Mouse (Mus musculus) midbrain, embryonic 11.5 days (tissue): ENCODE data around the gene Evx1. TPM values are rescaled to one million over a fixed set of nuclear protein-coding genes. Genes with fewer than 3 reads are reported as not detected.

Source experiments
- ATAC-seq: fragments of 200-750 bp; cut with Nextera tagmentation; 2 replicates; pipeline ENCODE4 v1.8.0; 2017; ENCODE audit warnings: moderate TSS enrichment, moderate library complexity; ENCODE audit not compliant: low FRiP score
- DNase-seq: peaks from one replicate; pipeline ENCODE4 v3.0.0; 2015; ENCODE audit warnings: low spot score; ENCODE audit errors: missing footprints
- H3K27ac ChIP-seq: fragments of 300-500 bp; sonication (generic); 2 replicates; pipeline ENCODE4 v1.5.1; 2014; ENCODE audit warnings: low read depth, low read length
- H3K27me3 ChIP-seq: fragments of 300-500 bp; sonication (generic); 2 replicates; pipeline ENCODE4 v1.6.1; 2014; ENCODE audit warnings: mild to moderate bottlenecking, low read length, moderate library complexity, mixed read lengths; ENCODE audit not compliant: control insufficient read depth, insufficient read depth
- H3K36me3 ChIP-seq: fragments of 300-500 bp; sonication (generic); 2 replicates; pipeline ENCODE4 v1.6.1; 2014; ENCODE audit warnings: mild to moderate bottlenecking, low read length, moderate library complexity, mixed read lengths; ENCODE audit not compliant: control insufficient read depth, insufficient read depth
- H3K4me1 ChIP-seq: fragments of 300-500 bp; sonication (generic); 2 replicates; pipeline ENCODE4 v1.6.1; 2014; ENCODE audit warnings: low read length; ENCODE audit not compliant: control insufficient read depth, insufficient read depth
- H3K4me2 ChIP-seq: fragments of 300-500 bp; sonication (generic); 2 replicates; pipeline ENCODE4 v1.6.1; 2014; ENCODE audit warnings: mild to moderate bottlenecking, moderate library complexity
- H3K4me3 ChIP-seq: fragments of 300-500 bp; sonication (generic); 2 replicates; pipeline ENCODE4 v1.5.1; 2014; ENCODE audit warnings: low read depth, low read length
- H3K9ac ChIP-seq: fragments of 300-500 bp; sonication (generic); 2 replicates; pipeline ENCODE4 v1.6.1; 2014; ENCODE audit warnings: low read length
- H3K9me3 ChIP-seq: fragments of 300-500 bp; sonication (generic); 2 replicates; pipeline ENCODE4 v1.6.1; 2016; ENCODE audit warnings: low read length; ENCODE audit not compliant: control insufficient read depth
- WGBS: fragments of 180-500 bp; shearing (Covaris S2); extraction: QIAGEN DNeasy Blood & Tissue Kit; methylation state at CpG from one replicate; pipeline ENCODE4 v1.1.7; 2014; 5-methylcytosine and 5-hydroxymethylcytosine counted together
- polyA plus RNA-seq: library from polyadenylated mRNA; unstranded; fragments of >200 nt; fragmentation: Nextera tagmentation; extraction: Ambion mirVana; gene quantifications from 2 replicates; pipeline ENCODE4 v1.2.1, GENCODE M21; 2014

Gene Evx1
- polyA plus RNA-seq, 1 experiment from 2014 or later, result 0.30 TPM

GRCm38 (mm10) chr6:52317461-52318180 lies 4.3 kb downstream of the Evx1 start:
- 3% methylated on average over 14 of the region's 14 CpGs for WGBS
- ATAC-seq, result no peak
- Histone ChIP-seq H3K9ac (no peak overlapping the region), H3K4me3 (no peak overlapping the region), H3K4me2 (no peak overlapping the region), H3K9me3 (no peaks in the 10 kb centered on the region), H3K27ac (no peak overlapping the region), H3K36me3 (no peaks in the 10 kb centered on the region), H3K4me1 (peaks cover 6% of the 10 kb centered on the region), H3K27me3 (peaks cover 99% of the 10 kb centered on the region)
- DNase-seq, result peak; percentile 95

DNA sequence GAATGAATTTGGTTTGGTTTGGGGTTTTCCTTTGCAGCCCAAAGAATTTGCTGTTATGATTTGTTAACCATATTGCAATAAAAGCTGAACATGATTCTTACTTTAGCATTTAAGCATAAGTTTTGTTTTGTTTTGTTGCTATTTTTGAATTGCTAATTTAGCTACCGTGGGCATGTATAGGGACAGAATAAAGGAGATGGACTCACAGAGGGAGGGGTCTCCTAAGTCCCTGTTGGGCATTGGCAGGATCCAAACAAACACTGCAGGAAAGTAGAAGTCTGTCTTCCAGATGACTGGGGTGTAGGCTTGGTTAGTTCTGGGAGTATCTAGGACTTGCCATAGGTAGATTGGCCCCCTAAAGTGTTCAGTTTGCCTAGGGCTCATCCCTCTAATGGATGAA lies 5.0 kb downstream of the Evx1 start:
- 7% methylated on average over 1 of the region's 1 CpGs for WGBS
- Histone ChIP-seq H3K9ac (no peak overlapping the region), H3K4me2 (no peak overlapping the region), H3K4me3 (no peak overlapping the region), H3K27ac (no peak overlapping the region), H3K9me3 (no peaks in the 10 kb centered on the region), H3K4me1 (peaks cover 6% of the 10 kb centered on the region), H3K27me3 (peaks cover 99% of the 10 kb centered on the region), H3K36me3 (no peaks in the 10 kb centered on the region)
- ATAC-seq (no peak), DNase-seq (peak; percentile 93)

GRCm38 (mm10) chr6:52319956-52320690 lies 6.8 kb downstream of the Evx1 start:
- Histone ChIP-seq H3K9ac (no peak overlapping the region), H3K27me3 (peaks cover 96% of the 10 kb centered on the region), H3K9me3 (no peaks in the 10 kb centered on the region), H3K4me3 (no peak overlapping the region), H3K4me2 (no peak overlapping the region), H3K4me1 (peaks cover 6% of the 10 kb centered on the region), H3K36me3 (no peaks in the 10 kb centered on the region), H3K27ac (no peak overlapping the region)
- WGBS, result 1% methylated on average over 17 of the region's 17 CpGs
- DNase-seq (peak; percentile 95), ATAC-seq (no peak)

- Histone ChIP-seq H3K4me1 (peaks cover 6% of the 10 kb centered on the region), H3K36me3 (no peaks in the 10 kb centered on the region), H3K27me3 (peaks cover 87% of the 10 kb centered on the region), H3K9me3 (no peaks in the 10 kb centered on the region), H3K9ac (no peak overlapping the region), H3K4me2 (no peak overlapping the region), H3K4me3 (no peak overlapping the region), H3K27ac (no peak overlapping the region)
- WGBS, result 3% methylated on average over 12 of the region's 12 CpGs
- ATAC-seq, result no peak
- peak; percentile 95 for DNase-seq
These were observed 7.9 kb downstream of the Evx1 start for GRCm38 (mm10) chr6:52320966-52321825.

- no peaks in the 10 kb centered on the region for H3K36me3 ChIP-seq
- H3K4me1 ChIP-seq, result 0 out of 2 replicates have a peak, but pooled peaks cover 1% of the 10 kb centered on the region
- H3K27me3 ChIP-seq, result peaks cover 83% of the 10 kb centered on the region
- DNase-seq (peak; percentile 93), ATAC-seq (no peak)
- no peak overlapping the region for H3K9ac ChIP-seq
- no peak overlapping the region for H3K4me2 ChIP-seq
- H3K4me3 ChIP-seq, result no peak overlapping the region
- no peaks in the 10 kb centered on the region for H3K9me3 ChIP-seq
- no peak overlapping the region for H3K27ac ChIP-seq
- 2% methylated on average over 21 of the region's 21 CpGs for WGBS
These were observed 8.6 kb downstream of the Evx1 start for GRCm38 (mm10) chr6:52321826-52322315.

DNA sequence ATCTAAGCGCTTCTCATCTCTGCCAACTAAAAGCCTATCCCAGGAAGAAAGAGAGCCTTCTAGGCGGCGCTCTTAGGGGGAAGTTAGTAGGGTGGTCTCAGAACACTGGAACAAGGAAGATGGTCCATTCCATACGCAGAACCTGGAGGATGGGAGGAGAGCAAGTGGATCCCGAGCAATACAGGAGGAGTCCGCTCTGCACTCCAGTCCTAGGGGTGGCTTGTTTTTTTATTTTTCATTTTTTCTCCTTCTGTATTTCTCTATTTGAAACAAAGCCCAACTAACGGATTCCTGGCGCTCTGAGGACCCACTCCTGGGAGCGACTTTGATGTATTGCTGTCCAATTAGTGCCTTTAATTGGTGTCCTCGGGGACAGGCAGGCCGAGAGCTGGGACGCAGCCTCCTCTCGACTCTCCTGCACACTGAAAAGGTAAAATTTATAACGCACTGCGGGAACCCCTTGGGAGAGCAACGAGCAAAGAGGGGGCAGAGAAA lies 9.5 kb downstream of the Evx1 start:
- WGBS, result under 1% methylated on average over 16 of the region's 16 CpGs
- Histone ChIP-seq H3K4me1 (no peaks in the 10 kb centered on the region), H3K9ac (no peak overlapping the region), H3K9me3 (no peaks in the 10 kb centered on the region), H3K36me3 (no peaks in the 10 kb centered on the region), H3K27ac (no peak overlapping the region), H3K27me3 (peaks cover 74% of the 10 kb centered on the region), H3K4me2 (no peak overlapping the region), H3K4me3 (no peak overlapping the region)
- ATAC-seq (no peak), DNase-seq (peak; percentile 95)

GRCm38 (mm10) chr6:52323292-52323691 lies 10.0 kb downstream of the Evx1 start:
- Histone ChIP-seq H3K9me3 (no peaks in the 10 kb centered on the region), H3K27ac (no peak overlapping the region), H3K9ac (no peak overlapping the region), H3K4me2 (no peak overlapping the region), H3K4me1 (no peaks in the 10 kb centered on the region), H3K36me3 (no peaks in the 10 kb centered on the region), H3K4me3 (no peak overlapping the region), H3K27me3 (peaks cover 68% of the 10 kb centered on the region)
- 0% methylated on average over 10 of the region's 10 CpGs for WGBS
- ATAC-seq (no peak), DNase-seq (no peak)

- Histone ChIP-seq H3K9ac (no peak overlapping the region), H3K36me3 (no peaks in the 10 kb centered on the region), H3K4me2 (no peak overlapping the region), H3K27me3 (peaks cover 61% of the 10 kb centered on the region), H3K27ac (no peak overlapping the region), H3K9me3 (no peaks in the 10 kb centered on the region), H3K4me1 (no peaks in the 10 kb centered on the region), H3K4me3 (no peak overlapping the region)
- ATAC-seq (no peak), DNase-seq (peak; percentile 92)
- 43% methylated on average over 3 of the region's 3 CpGs for WGBS
These were observed 10.8 kb downstream of the Evx1 start for GRCm38 (mm10) chr6:52324061-52324460.
